Mouse (Mus musculus) thymus, adult 2 months (tissue): ENCODE data around the gene Cyp2t4.

Experiments
- CTCF ChIP-seq: fragments of 200-500 bp; IDR thresholded peaks from 2 replicates; pipeline ENCODE4 v1.5.1; 2012; ENCODE audit warnings: mild to moderate bottlenecking, control low read depth, low read length, moderate library complexity, borderline replicate concordance; ENCODE audit not compliant: control insufficient read depth, poor library complexity, insufficient read depth; ENCODE audit errors: extremely low read depth
- POLR2A ChIP-seq: fragments of 200-500 bp; IDR thresholded peaks from 2 replicates; pipeline ENCODE4 v1.6.1; 2012; ENCODE audit warnings: mild to moderate bottlenecking, low read length, control low read depth, moderate library complexity; ENCODE audit not compliant: control insufficient read depth, poor library complexity, insufficient read depth; ENCODE audit errors: extremely low read depth

- TF ChIP-seq CTCF (no peak), POLR2A (no peak)
These were observed 19.8 kb upstream of the Cyp2t4 start for GRCm38 (mm10) chr7:27133757-27134156.
